Mouse (Mus musculus): ENCODE measurements around the gene Adamts13.

Adamts13 gene

DNA sequence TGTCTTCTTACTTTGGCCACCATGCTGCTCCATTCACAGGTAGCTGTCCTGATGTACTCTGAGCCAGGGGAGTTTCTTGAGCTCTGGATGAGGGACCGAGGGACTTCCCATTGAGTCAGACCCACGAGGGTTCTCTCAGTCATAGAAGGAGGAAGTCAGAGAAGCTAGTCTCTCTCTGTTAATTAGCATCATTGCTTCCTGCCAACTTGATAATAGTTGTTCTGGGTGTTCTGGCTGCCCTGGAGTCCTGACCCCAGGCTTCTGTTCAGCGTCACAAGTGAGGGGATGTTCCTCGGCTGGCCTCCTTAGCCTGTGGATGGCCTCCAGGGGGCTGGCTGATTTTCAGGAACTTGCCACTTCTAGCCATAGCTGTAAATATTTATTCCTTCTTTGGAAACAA lies 744 bp downstream of the Adamts13 start:
- DNase-seq = no peak

DNA sequence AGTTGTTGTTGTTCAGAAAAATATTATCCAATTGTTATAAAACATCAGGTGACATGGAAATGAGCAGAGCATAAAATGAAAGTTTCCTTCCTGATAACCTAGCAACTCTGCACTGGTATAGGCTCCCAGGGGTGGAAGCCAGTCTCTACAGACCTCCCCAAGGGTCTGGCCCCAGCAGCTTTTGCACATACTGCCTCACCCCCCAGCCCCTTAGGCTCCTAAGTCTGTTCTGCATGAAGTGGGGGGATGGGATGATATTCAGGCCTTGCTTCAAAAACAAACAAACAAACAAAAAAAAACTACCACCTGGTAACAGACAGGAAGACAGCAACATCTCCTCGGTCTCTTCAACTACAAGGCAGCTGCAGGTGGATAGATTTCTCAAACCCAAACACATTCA lies 7.1 kb downstream of the Adamts13 start:
- DNase-seq = no peak

DNA sequence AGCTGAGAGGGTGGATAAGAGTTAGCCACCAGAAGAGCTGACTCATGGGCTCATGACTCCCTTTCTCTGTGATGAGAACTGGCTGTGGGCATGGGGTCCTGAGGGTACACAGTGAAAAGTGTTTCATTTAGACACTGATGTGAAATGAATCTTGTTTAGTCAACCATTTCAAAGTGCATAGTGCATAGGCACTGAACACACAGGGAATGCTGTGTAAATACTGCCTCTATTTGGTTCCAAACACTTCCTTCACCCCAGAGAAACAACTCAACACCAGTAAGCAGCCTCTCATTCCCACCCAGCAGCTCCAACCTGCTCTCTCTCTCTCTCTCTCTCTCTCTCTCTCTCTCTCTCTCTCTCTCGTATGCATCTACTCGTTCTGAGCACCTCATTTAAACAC lies 11.0 kb downstream of the Adamts13 start:
- DNase-seq = no peak

DNA sequence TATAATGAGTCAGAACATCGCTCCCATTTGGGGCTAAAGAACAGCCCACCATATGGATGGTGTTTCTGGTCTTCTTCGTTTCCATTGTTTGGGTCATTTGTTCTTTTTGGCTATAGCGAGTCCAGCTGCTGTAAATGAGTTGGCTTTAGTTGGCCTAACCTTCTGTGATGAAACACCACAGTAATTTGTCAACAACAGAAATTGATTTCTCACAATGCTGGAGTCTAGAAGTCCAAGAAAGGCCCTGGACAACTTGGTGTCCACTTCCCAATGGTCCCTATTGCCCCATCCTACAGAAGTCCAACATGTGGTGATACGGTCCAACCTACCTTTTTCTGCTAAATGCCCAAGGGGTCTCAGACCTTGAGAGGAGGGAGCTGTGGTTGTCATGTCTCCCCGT lies 11.4 kb downstream of the Adamts13 start:
- DNase-seq = no peak

DNA sequence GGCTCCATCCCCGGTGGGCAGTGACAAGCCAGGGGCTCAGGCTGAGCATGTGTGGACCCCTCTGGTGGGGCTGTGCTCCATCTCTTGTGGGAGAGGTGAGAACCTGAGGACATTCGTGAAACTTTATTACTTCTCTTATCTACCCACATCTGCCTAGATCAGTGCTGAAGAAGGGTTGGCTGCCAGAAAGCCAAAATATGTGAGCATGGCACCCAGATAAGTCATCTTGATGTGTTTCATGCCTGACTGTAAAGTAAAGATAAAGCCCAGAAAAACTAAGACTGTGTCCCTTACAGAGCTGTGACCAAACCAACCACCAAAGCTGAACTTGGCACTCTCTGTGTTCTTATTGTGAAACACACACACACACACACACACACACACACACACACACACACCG lies 20.7 kb downstream of the Adamts13 start:
- no peak for DNase-seq

DNA sequence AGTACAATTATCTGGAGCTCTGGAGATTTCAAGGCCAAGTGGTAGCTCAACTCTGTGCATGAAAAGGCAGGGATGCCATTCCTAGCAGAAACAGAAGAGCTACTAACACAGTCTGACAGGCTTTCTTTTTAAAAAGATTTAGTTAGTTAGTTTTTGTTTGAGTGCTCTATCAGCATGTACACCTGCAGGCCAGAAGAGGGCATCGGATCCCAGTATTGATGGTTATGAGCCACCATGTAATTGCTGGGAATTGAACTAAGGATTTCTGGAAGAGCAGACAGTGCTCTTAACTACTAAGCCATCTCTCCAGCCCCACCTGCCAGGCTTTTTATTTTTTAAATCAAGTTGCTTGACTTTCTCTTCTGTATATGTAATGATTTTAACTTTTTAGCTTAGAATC lies 24.3 kb downstream of the Adamts13 start:
- no peak for DNase-seq

DNA sequence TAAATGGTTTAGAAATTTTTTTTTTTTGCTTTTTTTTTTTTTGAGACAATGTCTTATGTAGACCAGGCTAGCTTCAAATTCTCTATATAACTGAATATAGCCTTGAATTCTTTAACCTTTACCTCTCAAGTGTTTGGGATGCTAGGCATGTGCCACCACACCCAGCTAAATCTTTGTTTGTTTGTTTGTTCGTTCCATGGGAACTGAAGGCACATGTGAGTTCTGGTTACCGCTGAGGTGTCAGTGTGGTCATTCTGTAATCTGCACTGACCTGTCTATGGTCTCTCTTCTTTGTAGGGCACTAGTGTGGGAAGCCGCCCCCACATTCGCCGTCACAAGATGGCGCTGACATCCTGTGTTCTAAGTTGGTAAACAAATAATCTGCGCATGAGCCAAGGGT lies 24.8 kb downstream of the Adamts13 start:
- no peak for DNase-seq

DNA sequence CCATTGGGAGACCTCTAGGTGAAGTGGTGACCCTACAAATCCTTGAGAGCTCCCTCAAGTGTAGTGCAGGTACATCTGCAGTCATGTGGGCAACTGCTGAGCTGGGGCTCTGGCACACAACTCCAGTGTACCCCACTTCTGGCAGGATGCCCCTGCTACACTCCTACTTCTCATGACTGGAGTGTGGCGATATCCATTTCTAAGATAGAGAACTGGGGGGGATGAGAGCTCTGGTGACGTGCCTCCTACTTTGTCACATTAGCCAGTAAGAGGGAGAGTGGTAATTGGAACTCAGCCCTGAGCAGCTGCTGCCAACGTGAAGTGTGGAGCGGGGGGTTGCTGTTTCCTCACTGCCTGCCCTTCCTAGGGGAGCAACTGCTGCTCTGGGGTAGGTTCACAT lies 33.0 kb downstream of the Adamts13 start:
- no peak for DNase-seq

DNA sequence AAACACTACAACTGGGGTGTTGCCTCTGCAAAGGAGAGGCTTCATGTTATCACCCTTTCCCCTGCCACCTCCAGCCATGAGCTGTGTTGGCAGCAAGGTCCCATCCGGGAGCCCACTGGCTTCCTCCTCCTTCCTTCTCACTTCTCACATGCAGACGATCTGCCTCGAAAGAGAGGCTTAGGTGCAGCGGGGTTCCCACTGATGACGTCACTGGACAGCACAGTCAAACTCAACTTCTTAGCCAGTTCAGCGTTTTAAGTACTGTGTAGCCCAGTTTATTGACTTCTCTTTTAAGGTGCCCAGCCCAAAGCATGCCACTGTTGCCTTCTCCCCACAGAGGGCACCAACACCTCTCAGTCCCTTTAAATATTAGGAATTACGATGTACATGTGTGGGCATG lies 34.5 kb downstream of the Adamts13 start:
- no peak for DNase-seq

DNA sequence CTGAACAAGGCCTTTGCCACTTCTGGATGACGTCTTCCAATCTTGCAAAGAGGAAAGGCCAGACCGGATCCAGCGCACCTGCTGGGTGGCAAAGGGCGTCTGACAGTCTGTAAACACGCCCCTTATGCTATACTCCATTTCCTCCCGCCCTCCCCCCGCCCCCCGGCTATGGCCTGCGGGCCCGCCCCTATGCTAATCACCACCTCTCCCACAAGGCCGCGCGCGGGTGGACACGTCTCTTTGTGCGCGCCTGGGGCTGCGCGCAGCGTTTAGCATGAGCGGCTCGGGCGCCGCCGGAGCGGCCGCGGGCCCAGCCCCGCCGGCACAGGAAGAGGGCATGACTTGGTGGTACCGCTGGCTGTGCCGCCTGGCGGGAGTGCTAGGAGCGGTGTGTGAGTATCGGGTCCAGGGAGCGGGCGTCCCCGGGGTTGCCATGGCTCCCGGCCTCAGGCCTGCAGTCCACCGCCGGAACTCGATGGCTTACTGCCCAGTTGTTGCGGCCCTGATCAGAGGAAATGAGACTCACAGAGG lies 36.6 kb downstream of the Adamts13 start, which contains the start of gene Cacfd1:
Gene Cacfd1 (plus strand): TSS at position 213 of the 531 bp plus-strand sequence.
- peak; percentile 97 for DNase-seq

DNA sequence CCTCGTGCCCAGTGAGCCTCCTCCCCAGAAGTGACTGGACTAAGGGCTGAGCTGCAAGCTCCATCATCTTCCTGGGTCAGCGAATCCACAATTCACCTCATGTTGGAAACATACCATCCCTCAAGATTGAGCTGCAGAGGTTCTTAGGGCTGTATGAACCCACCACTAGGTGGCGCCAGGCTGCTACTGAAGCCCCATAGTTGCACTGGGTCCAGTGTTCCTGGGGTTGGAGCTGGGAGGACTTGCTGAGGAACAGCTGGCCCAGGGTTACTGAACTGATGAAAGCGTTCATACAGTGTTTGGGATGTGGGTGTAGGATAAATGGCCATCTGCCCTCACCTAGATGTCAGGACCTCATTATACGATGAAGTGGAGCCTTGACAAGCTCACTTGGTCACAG lies 44.6 kb downstream of the Adamts13 start:
- DNase-seq = peak; percentile 82

DNA sequence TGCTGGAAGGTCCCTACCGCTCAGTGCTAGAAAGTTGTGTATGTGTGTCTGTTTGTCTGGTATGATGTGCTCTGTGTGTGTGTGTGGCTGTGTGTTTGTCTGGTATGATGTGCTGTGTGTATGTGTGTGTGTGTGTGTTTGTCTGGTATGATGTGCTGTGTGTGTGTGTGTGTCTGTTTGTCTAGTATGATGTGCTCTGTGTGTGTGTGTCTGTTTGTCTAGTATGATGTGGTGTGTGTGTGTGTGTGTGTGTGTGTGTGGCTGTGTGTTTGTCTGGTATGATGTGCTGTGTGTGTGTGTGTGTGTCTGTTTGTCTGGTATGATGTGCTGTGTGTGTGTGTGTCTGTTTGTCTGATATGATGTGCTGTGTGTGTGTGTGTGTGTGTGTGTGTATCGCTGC lies 46.3 kb downstream of the Adamts13 start:
- no peak for DNase-seq

DNA sequence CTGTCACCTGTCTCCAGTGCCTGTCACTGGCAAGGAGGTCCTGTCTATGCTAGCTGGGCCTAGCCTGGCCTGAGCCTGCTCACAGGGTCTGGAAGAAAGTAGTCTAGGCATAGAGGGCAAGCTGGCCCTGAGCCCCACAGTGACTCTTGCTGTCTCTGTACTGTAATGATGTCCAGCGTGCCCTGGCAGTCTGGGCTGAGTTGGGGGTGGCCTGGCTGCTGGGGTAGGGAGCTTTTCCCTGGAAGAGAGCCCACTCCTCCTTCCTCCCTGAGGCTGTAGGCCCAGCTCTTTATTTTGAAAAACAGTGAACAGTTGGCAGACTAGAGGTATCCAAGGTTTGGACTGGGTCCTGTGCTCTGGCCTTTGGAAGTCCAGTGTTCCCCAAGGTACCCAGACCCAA lies 47.9 kb downstream of the Adamts13 start:
- no peak for DNase-seq

DNA sequence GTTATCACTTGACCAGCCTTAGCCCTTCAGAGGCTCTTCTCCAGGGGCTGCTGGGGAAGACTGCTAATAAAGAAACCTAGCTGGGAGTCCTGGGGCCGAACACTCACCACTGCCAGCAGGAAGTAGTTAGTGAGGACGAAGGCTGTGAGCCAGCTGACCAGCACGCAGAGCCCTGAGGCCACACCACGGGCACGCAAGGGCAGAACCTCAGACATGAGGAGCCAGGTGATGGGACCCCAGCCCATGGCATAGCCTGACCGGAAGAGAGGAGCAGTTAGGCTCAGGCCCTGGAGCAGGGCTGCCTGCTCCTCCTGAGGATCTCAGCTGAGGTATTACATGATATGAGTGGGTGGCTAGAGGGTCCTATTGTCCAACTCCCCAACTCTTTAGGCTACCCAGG lies 49.4 kb downstream of the Adamts13 start:
- no peak for DNase-seq

DNA sequence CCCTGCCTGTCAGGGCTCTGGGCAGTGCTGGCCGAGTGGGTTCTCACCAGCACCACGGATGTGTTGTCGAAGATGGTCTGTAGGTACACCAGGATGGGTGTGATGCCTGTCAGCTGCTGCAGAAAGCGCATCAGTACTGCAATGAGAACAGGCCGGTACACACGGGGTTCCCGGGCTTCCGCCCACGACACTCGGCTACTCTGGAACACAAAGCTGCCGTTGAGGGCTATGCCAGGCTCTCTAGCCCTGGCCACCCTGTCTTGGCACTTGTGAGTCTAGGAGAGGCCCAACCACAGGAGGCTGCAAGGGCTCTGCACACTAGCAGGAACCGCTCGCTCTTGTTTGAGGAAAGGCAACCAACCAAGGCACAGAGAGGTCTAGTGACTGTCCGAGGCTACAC lies 50.9 kb downstream of the Adamts13 start:
- no peak for DNase-seq

DNA sequence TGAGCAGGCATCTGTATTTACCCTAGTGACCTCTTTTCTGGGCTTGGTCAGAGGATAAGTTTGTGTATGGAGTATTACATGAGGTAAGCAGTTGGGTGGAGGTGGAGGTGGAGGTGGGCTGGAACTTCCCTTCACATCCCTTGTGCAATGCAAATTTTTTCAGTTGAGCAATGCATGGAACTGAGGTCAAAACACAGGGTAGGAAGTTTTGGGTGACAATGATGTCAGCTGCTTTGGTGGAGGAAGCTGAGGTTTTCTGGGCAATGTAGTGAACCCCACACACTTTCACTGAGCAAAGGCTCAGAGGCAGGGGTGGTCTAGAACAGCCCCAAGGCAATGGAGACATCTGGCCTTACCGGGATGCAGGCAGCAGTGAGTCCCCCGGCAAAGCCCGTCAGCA lies 52.3 kb downstream of the Adamts13 start:
- DNase-seq = no peak

DNA sequence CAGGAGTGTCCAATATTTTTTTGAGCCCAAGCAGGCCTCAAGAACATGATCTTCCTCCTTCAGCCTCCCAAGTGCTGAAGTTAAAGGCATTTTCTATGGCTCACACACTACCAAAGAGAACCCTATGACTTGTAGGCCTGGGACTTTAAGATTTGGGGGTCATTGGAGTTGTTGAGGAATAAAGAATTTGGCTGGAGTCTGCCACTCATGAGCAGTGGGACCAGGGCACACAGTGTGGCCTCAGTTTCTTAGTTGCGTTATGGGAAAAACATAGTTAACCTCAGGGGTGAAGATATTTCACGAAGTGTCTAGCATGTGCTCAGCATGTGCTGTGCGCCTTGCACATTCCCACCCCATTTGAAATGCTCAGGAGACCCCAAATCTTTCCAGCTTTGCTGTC lies 53.1 kb downstream of the Adamts13 start:
- DNase-seq = no peak

DNA sequence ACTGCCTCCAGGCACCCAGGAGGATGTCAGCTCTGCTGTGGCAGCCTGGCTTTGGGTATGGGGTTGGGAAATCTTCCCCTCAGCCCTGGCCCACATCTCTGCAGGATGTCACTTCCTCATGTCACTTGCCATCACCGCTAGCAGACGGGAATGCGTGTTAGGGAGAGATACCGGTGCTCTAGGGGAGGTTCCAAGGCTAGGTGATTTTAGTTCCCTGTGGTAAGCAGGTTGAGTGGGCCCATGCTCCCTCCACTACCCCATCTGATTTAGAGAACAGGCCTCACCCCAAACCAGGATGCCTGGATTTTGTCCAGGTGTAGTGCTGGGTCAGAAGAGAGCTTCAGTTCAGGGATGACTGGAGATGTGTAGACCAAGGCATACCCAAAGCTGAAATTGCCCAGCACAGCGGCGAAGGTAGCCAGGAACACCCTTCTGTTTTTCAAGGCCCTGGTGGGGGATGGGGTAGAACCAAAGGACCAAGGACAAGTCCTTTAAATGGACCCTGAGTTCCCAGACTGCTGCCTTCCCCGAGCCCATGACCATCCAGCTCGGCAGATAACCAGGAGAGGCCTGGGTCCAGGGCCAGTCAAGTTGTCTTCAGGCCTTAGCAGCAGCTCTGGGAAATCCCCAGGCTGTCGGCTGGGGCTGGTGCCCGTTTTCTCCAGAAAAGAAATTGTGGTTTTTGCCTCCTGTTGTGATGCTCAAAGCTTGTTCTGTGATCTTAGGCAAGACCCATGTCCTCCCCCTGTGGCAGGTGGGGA lies 53.8 kb downstream of the Adamts13 start:
- no peak for DNase-seq

DNA sequence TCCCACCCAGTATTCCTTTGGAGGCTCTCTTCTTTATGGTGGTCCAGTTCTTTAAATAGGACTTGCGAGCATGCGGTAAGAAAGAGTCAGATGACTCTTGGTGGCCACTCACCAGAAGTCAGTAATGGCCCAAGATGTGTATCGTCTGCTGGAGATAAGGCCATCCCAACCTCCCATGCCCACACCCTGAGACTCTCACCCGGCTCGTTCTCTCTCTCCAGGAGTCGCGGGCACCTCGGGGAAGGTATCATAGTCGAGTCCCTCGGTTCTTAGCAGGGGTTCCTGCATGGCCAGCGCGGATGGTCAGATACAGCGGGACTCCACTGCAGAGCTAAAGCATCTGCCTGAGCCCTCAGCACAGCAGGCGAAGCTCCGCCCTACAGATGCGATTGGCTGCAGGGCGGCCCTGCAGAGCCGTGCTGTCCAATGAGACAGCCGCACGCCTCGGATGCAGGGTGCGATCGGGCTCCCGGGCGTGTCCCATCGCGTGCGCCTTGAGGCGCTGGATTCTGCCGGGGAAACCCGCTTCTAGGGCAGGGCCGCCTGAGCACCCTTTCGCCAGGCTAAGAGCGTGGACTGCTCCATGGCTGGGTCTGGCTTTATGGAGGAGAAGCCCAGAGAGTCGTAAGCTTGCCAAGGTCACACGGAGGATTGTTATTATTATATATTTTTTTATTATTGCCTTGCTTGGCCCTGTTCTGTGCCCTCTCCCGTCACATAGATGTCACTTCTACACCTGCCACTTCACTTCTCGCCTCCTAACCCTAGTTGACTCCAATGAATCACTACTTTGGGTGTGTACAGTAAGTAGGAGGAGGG lies 54.6 kb downstream of the Adamts13 start, which contains the start of gene Slc2a6:
Gene Slc2a6 (minus strand): TSS at position 381 of the 819 bp plus-strand sequence.
- peak; percentile 94 for DNase-seq

DNA sequence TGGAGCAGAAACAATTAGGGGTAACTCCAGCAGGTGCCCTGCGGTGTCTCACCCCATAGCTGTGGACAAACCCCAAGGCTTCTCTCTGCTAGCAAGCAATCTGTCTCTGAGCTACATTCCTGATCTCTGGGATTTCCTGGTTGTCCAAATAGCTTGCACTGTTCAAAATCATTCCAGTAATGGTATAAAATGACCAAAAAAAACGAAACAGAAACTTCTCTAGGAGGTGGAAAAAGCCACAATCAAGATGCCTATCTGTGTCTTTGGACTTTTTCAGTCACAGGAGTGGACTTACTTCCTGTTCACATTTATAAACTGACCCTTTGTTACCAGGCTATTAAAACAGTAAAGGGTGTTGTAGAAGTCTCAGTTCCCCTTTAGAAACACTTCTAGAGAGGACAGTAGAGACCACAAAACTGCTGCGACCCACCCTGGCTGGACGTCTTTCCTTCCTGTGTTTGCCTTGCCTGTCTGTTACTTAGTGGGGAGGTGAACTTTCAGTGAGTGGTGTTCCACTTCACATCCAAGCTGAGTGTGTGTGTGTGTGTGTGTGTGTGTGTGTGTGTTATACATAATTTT lies 55.3 kb downstream of the Adamts13 start:
- DNase-seq = no peak

DNA sequence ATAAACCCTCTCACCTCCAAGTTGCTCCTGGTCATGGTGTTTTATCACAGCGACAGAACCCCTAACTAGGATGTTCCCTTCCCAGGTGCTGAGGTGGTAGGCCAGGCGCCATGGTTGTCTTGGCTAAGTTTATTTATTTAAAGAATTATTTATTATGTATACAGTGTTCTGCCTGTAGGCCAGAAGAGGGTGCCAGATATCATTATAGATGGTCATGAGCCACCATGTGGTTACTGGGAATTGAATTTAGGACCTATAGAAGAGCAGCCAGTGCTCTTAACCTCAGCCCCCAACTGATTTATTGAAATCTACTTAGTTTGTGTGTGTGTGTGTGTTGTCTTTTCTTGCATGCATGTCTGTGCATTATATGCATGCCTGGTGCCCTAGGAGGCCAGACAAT lies 59.1 kb downstream of the Adamts13 start:
- no peak for DNase-seq

DNA sequence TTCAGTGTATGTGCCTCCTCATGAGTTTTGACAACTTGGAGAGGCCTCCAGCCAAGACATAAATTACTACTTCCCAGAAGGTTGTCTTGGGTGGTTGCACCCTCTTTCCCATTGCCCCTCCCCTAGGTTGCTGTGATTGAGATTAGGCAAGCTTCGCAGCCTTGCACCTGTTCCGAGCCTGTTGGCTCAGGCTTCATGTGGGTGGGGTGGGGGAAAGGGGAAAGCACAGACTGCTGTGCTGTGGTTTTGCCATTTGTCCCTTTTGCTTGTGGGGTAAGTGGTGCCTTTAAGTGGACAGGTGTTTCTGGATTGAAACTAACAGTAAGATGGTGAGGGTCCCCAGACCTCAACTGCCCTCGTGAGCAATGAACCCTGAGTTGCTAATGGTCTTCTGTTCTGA lies 62.8 kb downstream of the Adamts13 start:
- no peak for DNase-seq

DNA sequence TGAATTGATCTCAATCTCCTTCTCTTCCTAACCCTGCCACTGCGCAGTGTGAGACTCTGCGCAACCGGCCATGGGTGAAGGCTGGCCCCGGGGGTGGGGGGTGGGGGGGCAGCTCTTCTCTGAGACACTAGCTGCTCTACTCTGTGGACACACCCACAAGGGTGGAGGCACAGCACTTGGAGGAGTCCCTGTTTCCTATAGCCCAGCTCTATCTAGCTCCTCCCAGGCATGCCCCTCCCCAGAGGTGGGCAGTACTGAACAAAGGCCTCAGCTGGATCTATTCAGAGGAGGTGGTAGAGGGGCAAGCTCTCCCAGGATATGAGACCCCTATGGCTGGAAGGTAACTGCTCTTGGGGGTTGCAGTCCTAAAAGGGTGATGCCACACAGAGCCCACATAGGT lies 63.8 kb downstream of the Adamts13 start:
- no peak for DNase-seq

DNA sequence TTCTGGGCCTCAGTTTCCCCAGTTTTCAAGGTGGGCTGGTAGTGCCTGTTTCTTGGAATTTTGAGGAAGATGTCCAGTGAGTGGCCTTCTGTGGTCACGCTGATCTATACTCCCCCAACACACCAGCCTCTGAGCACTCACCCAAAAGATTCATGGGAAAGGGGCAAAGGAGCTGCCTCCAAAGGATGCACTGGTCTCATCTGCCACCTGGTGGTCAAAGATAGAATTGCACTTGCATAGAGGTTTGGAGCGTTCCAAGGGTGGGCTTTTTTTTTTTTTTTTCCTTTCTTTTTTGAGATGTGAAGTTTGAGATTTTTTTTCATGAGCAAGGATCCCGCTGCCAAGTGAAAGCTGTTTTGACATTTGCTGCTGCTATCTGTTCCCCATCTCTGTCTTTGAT lies 65.4 kb downstream of the Adamts13 start:
- peak; percentile 86 for DNase-seq
